Mouse (Mus musculus) B cell, adult 67 days (primary cell): ENCODE results near the gene Tbc1d10c. TPM values are rescaled to one million over a fixed set of nuclear protein-coding genes. Genes with fewer than 3 reads are reported as not detected.

Source experiments
- total RNA-seq, 2 experiments: library from RNA; stranded (reverse); gene quantifications; 4 replicates each; pipeline ENCODE4 v1.2.4; 2023

Tbc1d10c gene
- 100 to 1,000 TPM; 315 to 328 TPM for total RNA-seq

GRCm38 (mm10) chr19:4190831-4191334 is at the start of gene Tbc1d10c:
Gene Tbc1d10c, minus strand, starts transcription at chr19:4191284.

GRCm38 (mm10) chr19:4231253-4232185 is 40.4 kb upstream of the Tbc1d10c start, which contains the start of gene Pold4:
Gene Pold4, plus strand, starts transcription at chr19:4231899.

GRCm38 (mm10) chr19:4214071-4214770 is 23.1 kb upstream of the Tbc1d10c start, which contains the start of the genes Clcf1 and AC109138.7:
Gene Clcf1, plus strand, starts transcription at chr19:4214238.
Gene AC109138.7, plus strand, starts transcription at chr19:4214357.

GRCm38 (mm10) chr19:4201291-4201909 is 10.3 kb upstream of the Tbc1d10c start, which contains the start of gene Rad9a:
Gene Rad9a, minus strand, starts transcription at chr19:4201662.

GRCm38 (mm10) chr19:4191528-4192250 is 605 bp upstream of the Tbc1d10c start, which contains the start of gene Ppp1ca:
Gene Ppp1ca, plus strand, starts transcription at chr19:4192065.

GRCm38 (mm10) chr19:4175368-4175947 is 15.6 kb downstream of the Tbc1d10c start, which contains the start of gene Carns1:
Gene Carns1, minus strand, starts transcription at chr19:4175479.

GRCm38 (mm10) chr19:4162646-4163542 is 28.2 kb downstream of the Tbc1d10c start, which contains the start of gene Rps6kb2:
Gene Rps6kb2, minus strand, starts transcription at chr19:4163354.

GRCm38 (mm10) chr19:4153232-4153654 is 37.8 kb downstream of the Tbc1d10c start, which contains the start of gene Ptprcap:
Gene Ptprcap, plus strand, starts transcription at chr19:4153604.

GRCm38 (mm10) chr19:4148491-4148806 is 42.6 kb downstream of the Tbc1d10c start, which contains the start of gene Coro1b:
Gene Coro1b, plus strand, starts transcription at chr19:4148619.

GRCm38 (mm10) chr19:4143759-4144268 is 47.3 kb downstream of the Tbc1d10c start, which contains the start of gene Cabp4:
Gene Cabp4, minus strand, starts transcription at chr19:4144033.

GRCm38 (mm10) chr19:4139446-4139845 is 51.6 kb downstream of the Tbc1d10c start, which contains the start of gene Gpr152:
Gene Gpr152, plus strand, starts transcription at chr19:4139787.

Other genes with a start within 250 kb of the Tbc1d10c start
- gene Aldh3b3, start 232.6 kb downstream of the Tbc1d10c start, total RNA-seq = under 1 TPM in 1 of 2 experiments, not detected in 1; 0.20 TPM
- gene Aldh3b2, start 219.0 kb downstream of the Tbc1d10c start, total RNA-seq = under 1 TPM in 1 of 2 experiments, not detected in 1; 0.84 TPM
- not detected for gene Acy3, start 204.7 kb downstream of the Tbc1d10c start, total RNA-seq
- gene Tbx10, start 198.5 kb downstream of the Tbc1d10c start, total RNA-seq = not detected
- gene Nudt8, start 190.7 kb downstream of the Tbc1d10c start, total RNA-seq = 10 to 100 TPM; 24.9 to 29.1 TPM
- gene Gm49405, start 190.7 kb downstream of the Tbc1d10c start, total RNA-seq = 1 to 10 TPM; 5.3 to 6.7 TPM
- gene Doc2g, start 188.0 kb downstream of the Tbc1d10c start, total RNA-seq = 10 to 100 TPM; 11.0 to 13.3 TPM
- 10 to 100 TPM; 80.9 to 93.3 TPM for gene Ndufv1, start 178.5 kb downstream of the Tbc1d10c start, total RNA-seq
- gene Gstp1, start 153.3 kb downstream of the Tbc1d10c start, total RNA-seq = 100 to 1,000 TPM; 131 to 150 TPM
- 10 to 100 TPM; 11.4 to 26.4 TPM for gene Gstp2, start 145.3 kb downstream of the Tbc1d10c start, total RNA-seq
- gene Gstp3, start 131.7 kb downstream of the Tbc1d10c start, total RNA-seq = not detected
- gene Cabp2, start 109.7 kb downstream of the Tbc1d10c start, total RNA-seq = not detected
- 100 to 1,000 TPM; 114 to 121 TPM for gene Cdk2ap2, start 94.1 kb downstream of the Tbc1d10c start, total RNA-seq
- gene Pitpnm1, start 91.3 kb downstream of the Tbc1d10c start, total RNA-seq = 100 to 1,000 TPM; 227 to 233 TPM
- 100 to 1,000 TPM; 101 to 110 TPM for gene Aip, start 65.4 kb downstream of the Tbc1d10c start, total RNA-seq
- 1 to 10 TPM in 1 of 2 experiments, under 1 TPM in 1; 0.93 to 1.0 TPM for gene Gpr152, start 51.5 kb downstream of the Tbc1d10c start, total RNA-seq
- gene Cabp4, start 47.3 kb downstream of the Tbc1d10c start, total RNA-seq = 1 to 10 TPM; 1.6 to 2.2 TPM
- gene Coro1b, start 42.7 kb downstream of the Tbc1d10c start, total RNA-seq = 100 to 1,000 TPM; 148 to 156 TPM
- gene Ptprcap, start 37.7 kb downstream of the Tbc1d10c start, total RNA-seq = 100 to 1,000 TPM; 391 to 415 TPM
- gene Rps6kb2, start 27.9 kb downstream of the Tbc1d10c start, total RNA-seq = 10 to 100 TPM; 47.4 to 56.4 TPM
- gene Carns1, start 15.8 kb downstream of the Tbc1d10c start, total RNA-seq = 100 to 1,000 TPM in 1 of 2 experiments, 10 to 100 TPM in 1; 89.2 to 117 TPM
- 100 to 1,000 TPM; 431 to 450 TPM for gene Ppp1ca, start 781 bp upstream of the Tbc1d10c start, total RNA-seq
- gene Rad9a, start 10.4 kb upstream of the Tbc1d10c start, total RNA-seq = 10 to 100 TPM; 65.9 to 73.4 TPM
- gene Clcf1, start 23.0 kb upstream of the Tbc1d10c start, total RNA-seq = 100 to 1,000 TPM; 161 to 176 TPM
- gene AC109138.7, start 23.1 kb upstream of the Tbc1d10c start, total RNA-seq = not detected
- 100 to 1,000 TPM; 198 to 208 TPM for gene Pold4, start 40.6 kb upstream of the Tbc1d10c start, total RNA-seq
- 10 to 100 TPM; 32.2 to 32.4 TPM for gene Ssh3, start 77.9 kb upstream of the Tbc1d10c start, total RNA-seq
- 10 to 100 TPM; 28.2 to 32.6 TPM for gene Ankrd13d, start 91.9 kb upstream of the Tbc1d10c start, total RNA-seq
- 100 to 1,000 TPM; 584 to 625 TPM for gene Grk2, start 114.9 kb upstream of the Tbc1d10c start, total RNA-seq
- gene Kdm2a, start 207.0 kb upstream of the Tbc1d10c start, total RNA-seq = 100 to 1,000 TPM; 257 to 283 TPM
- not detected for gene Rhod, start 248.1 kb upstream of the Tbc1d10c start, total RNA-seq